Mouse (Mus musculus) neural tube, embryonic 14.5 days (tissue): ENCODE measurements at regions not wholly inside any gene's neighbourhood (a gene's known extent, or its start where the extent isn't known, plus 50 kb on each side); places are given as distances from the start of the nearest gene placed in this dataset.

Experiments used
- ATAC-seq: fragments of 200-750 bp; cut with Nextera tagmentation; 2 replicates; pipeline ENCODE4 v1.8.0; 2017; ENCODE audit warnings: low read depth, mild to moderate bottlenecking, moderate TSS enrichment, moderate library complexity
- H3K27ac ChIP-seq: fragments of 300-500 bp; sonication (generic); 2 replicates; pipeline ENCODE4 v1.5.1; 2014; ENCODE audit warnings: low read depth, mild to moderate bottlenecking, control low read depth, low read length, moderate library complexity, mixed read lengths
- H3K27me3 ChIP-seq: fragments of 300-500 bp; sonication (generic); 2 replicates; pipeline ENCODE4 v1.6.1; 2014; ENCODE audit warnings: low read length; ENCODE audit not compliant: control insufficient read depth, insufficient read depth
- H3K36me3 ChIP-seq: fragments of 300-500 bp; sonication (generic); 2 replicates; pipeline ENCODE4 v1.6.1; 2014; ENCODE audit warnings: low read length, mixed read lengths; ENCODE audit not compliant: control insufficient read depth, insufficient read depth
- H3K4me1 ChIP-seq: fragments of 300-500 bp; sonication (generic); 2 replicates; pipeline ENCODE4 v1.6.1; 2014; ENCODE audit warnings: low read length; ENCODE audit not compliant: control insufficient read depth, insufficient read depth
- H3K4me2 ChIP-seq: fragments of 300-500 bp; sonication (generic); 2 replicates; pipeline ENCODE4 v1.6.1; 2014; ENCODE audit warnings: mild to moderate bottlenecking, low read depth, low read length, control low read depth
- H3K4me3 ChIP-seq: fragments of 300-500 bp; sonication (generic); 2 replicates; pipeline ENCODE4 v1.5.1; 2014; ENCODE audit warnings: low read depth, low read length, control low read depth, mixed read lengths
- H3K9ac ChIP-seq: fragments of 300-500 bp; sonication (generic); replicated peaks from 2 replicates; pipeline ENCODE4 v1.6.1; 2014; ENCODE audit warnings: low read depth, mild to moderate bottlenecking, control low read depth, low read length, mixed read lengths
- H3K9me3 ChIP-seq: fragments of 300-500 bp; sonication (generic); 2 replicates; pipeline ENCODE4 v1.6.1; 2016; ENCODE audit warnings: low read length; ENCODE audit not compliant: control insufficient read depth
- WGBS: fragments of 180-500 bp; shearing (Covaris S2); extraction: QIAGEN DNeasy Blood & Tissue Kit; methylation state at CpG from one replicate; pipeline ENCODE4 v1.1.7; 2014; 5-methylcytosine and 5-hydroxymethylcytosine counted together

GRCm38 (mm10) chr16:30678708-30679492 is 79.4 kb downstream of the Fam43a start:
- no peaks in the 10 kb centered on the region for H3K36me3 ChIP-seq
- H3K9me3 ChIP-seq = no peaks in the 10 kb centered on the region
- no peaks in the 10 kb centered on the region for H3K4me1 ChIP-seq
- H3K27ac ChIP-seq = no peak overlapping the region
- WGBS = 88% methylated on average over 9 of the region's 9 CpGs
- no peak for ATAC-seq
- H3K4me2 ChIP-seq = no peak overlapping the region
- no peak overlapping the region for H3K4me3 ChIP-seq
- H3K9ac ChIP-seq = no peak overlapping the region
- no peaks in the 10 kb centered on the region for H3K27me3 ChIP-seq

GRCm38 (mm10) chr16:30679493-30679811 is 79.9 kb downstream of the Fam43a start:
- Histone ChIP-seq H3K27me3 (no peaks in the 10 kb centered on the region), H3K4me3 (no peak overlapping the region), H3K9ac (no peak overlapping the region), H3K4me2 (no peak overlapping the region), H3K4me1 (no peaks in the 10 kb centered on the region), H3K36me3 (no peaks in the 10 kb centered on the region), H3K27ac (no peak overlapping the region), H3K9me3 (0 out of 2 replicates have a peak, but pooled peaks cover 2% of the 10 kb centered on the region)
- ATAC-seq = no peak
- 94% methylated on average over 3 of the region's 3 CpGs for WGBS

- no peaks in the 10 kb centered on the region for H3K4me1 ChIP-seq
- no peaks in the 10 kb centered on the region for H3K36me3 ChIP-seq
- H3K4me2 ChIP-seq = no peak overlapping the region
- H3K4me3 ChIP-seq = no peak overlapping the region
- H3K9ac ChIP-seq = no peak overlapping the region
- H3K27me3 ChIP-seq = no peaks in the 10 kb centered on the region
- no peak for ATAC-seq
- H3K9me3 ChIP-seq = 0 out of 2 replicates have a peak, but pooled peaks cover 2% of the 10 kb centered on the region
- WGBS = 85% methylated on average over 4 of the region's 4 CpGs
- H3K27ac ChIP-seq = no peak overlapping the region
These were observed 81.9 kb downstream of the Fam43a start for GRCm38 (mm10) chr16:30681421-30681820.

DNA sequence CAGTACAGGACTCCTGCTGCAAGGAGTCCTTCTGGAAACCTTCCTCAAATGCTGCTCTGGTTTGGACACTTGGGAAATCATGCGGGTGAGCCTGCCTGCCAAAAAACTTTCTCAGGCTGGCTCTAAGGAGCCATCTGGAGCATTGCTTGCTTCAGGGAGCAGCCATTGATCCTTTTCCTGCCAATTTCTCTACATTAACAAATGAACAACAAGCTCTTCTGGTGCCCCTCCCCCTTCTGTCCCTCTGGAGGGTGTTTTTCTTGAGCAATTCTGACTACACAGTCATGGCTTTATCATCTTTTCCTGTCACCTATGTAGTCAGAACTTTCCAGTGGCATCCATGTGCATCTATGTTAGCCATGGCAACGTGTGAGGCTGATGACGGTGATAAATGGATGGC is 84.5 kb downstream of the Fam43a start:
- no peak overlapping the region for H3K27ac ChIP-seq
- H3K4me3 ChIP-seq = no peak overlapping the region
- H3K36me3 ChIP-seq = no peaks in the 10 kb centered on the region
- no peaks in the 10 kb centered on the region for H3K27me3 ChIP-seq
- H3K4me2 ChIP-seq = no peak overlapping the region
- H3K9ac ChIP-seq = no peak overlapping the region
- no peak for ATAC-seq
- H3K9me3 ChIP-seq = 0 out of 2 replicates have a peak, but pooled peaks cover 2% of the 10 kb centered on the region
- no peaks in the 10 kb centered on the region for H3K4me1 ChIP-seq
- 88% methylated on average over 3 of the region's 3 CpGs for WGBS

DNA sequence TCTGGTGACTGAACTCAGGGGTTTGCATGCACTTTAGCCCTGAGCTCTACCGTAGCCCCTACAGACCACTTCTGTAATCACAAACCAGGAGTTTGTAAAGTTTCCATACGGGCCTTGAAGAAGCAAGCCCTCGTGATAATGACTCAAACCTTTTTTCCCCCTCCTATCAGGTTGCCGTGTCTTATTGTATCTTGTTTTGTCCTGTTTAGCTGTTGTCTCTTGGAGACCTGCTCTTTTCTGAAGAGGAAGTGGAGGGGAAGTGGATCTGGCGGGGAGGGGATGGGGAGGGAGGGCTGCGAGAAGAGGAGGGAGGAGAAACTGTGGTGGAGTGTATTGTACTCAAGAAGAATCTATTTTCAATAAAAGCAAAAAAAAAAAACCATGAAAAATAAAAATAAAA is 87.0 kb downstream of the Fam43a start:
- Histone ChIP-seq H3K4me2 (no peak overlapping the region), H3K27me3 (no peaks in the 10 kb centered on the region), H3K9ac (no peak overlapping the region), H3K27ac (no peak overlapping the region), H3K9me3 (0 out of 2 replicates have a peak, but pooled peaks cover 2% of the 10 kb centered on the region), H3K4me1 (no peaks in the 10 kb centered on the region), H3K36me3 (no peaks in the 10 kb centered on the region), H3K4me3 (no peak overlapping the region)
- ATAC-seq = no peak
- 78% methylated on average over 6 of the region's 6 CpGs for WGBS

DNA sequence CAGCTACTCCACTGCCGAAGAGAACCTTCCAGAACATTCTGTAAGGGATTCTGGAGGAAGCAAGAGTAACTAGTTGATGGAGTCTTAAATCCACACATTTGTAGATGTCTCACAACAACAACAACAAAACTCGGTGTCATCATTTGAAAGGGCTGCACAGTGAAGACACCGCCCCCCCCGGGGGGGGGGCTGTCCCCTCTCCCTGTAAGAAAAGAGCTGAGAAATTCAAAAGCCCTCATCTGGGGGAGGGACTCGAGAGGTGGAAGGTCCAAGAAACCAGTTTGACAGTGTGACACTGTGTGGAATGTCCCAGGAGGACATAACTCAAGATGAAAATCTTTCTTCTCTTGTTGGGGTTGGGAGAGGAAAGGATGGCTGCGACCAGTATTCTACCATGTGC is 87.7 kb downstream of the Fam43a start:
- no peak for ATAC-seq
- Histone ChIP-seq H3K9me3 (0 out of 2 replicates have a peak, but pooled peaks cover 2% of the 10 kb centered on the region), H3K27ac (no peak overlapping the region), H3K4me2 (no peak overlapping the region), H3K4me1 (no peaks in the 10 kb centered on the region), H3K36me3 (no peaks in the 10 kb centered on the region), H3K27me3 (no peaks in the 10 kb centered on the region), H3K9ac (no peak overlapping the region), H3K4me3 (no peak overlapping the region)
- 85% methylated on average over 6 of the region's 6 CpGs for WGBS

DNA sequence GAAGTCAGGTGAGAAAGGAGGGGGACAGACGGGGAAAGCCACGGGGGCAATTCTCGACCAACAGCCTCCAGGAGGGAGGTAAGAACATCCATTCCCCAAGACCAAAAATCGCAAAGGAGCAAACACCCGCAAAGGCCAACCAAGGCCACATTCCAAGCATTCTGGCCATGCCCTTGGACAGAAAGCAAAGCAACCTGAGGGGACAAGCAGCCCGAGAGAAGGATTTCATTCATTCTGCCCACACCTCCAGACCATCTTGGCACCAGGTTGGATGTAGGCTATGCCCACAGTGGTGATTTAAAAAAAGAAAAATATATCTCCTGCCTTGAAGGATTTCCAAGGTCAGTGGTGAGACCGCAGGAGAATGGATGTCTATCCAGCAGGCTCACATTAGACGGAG is 88.2 kb downstream of the Fam43a start:
- H3K27ac ChIP-seq = no peak overlapping the region
- no peak for ATAC-seq
- H3K9me3 ChIP-seq = 0 out of 2 replicates have a peak, but pooled peaks cover 2% of the 10 kb centered on the region
- H3K4me2 ChIP-seq = no peak overlapping the region
- no peak overlapping the region for H3K9ac ChIP-seq
- no peak overlapping the region for H3K4me3 ChIP-seq
- WGBS = 92% methylated on average over 8 of the region's 8 CpGs
- H3K36me3 ChIP-seq = no peaks in the 10 kb centered on the region
- H3K4me1 ChIP-seq = no peaks in the 10 kb centered on the region
- no peaks in the 10 kb centered on the region for H3K27me3 ChIP-seq

DNA sequence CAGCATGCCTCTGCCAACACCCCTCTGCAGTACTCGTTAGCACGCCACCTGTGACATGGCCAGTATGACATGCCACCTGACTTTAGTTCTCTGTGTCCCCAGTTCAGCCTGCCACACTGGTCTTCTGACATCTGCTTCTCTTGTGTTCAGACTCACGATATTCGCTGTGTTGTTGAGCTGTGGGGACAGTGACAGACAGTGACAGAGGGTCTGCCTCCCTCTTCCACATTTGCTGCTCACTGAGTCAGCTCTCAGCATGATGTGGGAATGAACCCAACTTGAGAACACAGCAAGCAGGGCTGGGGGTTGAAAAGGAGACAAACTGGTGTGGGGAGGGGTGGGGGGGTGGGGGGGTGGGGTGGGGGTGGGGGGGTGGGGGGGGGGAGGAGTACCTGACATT is 91.0 kb downstream of the Fam43a start:
- Histone ChIP-seq H3K27me3 (no peaks in the 10 kb centered on the region), H3K4me2 (no peak overlapping the region), H3K27ac (no peak overlapping the region), H3K4me1 (no peaks in the 10 kb centered on the region), H3K36me3 (no peaks in the 10 kb centered on the region), H3K9me3 (no peaks in the 10 kb centered on the region), H3K4me3 (no peak overlapping the region), H3K9ac (no peak overlapping the region)
- WGBS = 75% methylated on average over 4 of the region's 4 CpGs
- no peak for ATAC-seq

DNA sequence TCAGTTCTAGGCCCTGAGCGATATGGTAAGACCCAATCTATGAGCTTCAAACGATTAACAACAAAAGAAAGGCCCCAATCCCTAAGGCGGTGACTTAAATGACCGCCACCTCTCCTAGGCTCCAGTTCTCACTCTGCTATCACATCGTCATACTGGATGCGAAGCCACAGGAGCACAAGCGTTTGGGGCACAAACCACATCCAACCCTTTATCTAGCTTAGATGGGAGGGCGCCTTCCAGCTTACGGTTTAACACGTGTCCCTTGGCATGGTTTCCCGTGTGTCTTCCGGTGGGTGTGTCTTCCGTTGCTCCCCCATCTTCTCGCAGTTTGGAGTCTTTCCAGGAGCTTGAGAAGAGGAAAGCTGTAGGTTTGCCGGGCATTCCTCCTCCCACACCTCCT is 92.4 kb downstream of the Fam43a start:
- H3K4me3 ChIP-seq = no peak overlapping the region
- WGBS = 89% methylated on average over 15 of the region's 15 CpGs

More for the DNA sequence above, 92.4 kb downstream of the Fam43a start:
- no peaks in the 10 kb centered on the region for H3K36me3 ChIP-seq
- H3K27ac ChIP-seq = no peak overlapping the region
- H3K9me3 ChIP-seq = no peaks in the 10 kb centered on the region
- no peak overlapping the region for H3K9ac ChIP-seq
- no peaks in the 10 kb centered on the region for H3K27me3 ChIP-seq
- no peak overlapping the region for H3K4me2 ChIP-seq
- no peaks in the 10 kb centered on the region for H3K4me1 ChIP-seq
- no peak for ATAC-seq
